Mouse (Mus musculus): ENCODE data around the gene Gm10643.

DNA sequence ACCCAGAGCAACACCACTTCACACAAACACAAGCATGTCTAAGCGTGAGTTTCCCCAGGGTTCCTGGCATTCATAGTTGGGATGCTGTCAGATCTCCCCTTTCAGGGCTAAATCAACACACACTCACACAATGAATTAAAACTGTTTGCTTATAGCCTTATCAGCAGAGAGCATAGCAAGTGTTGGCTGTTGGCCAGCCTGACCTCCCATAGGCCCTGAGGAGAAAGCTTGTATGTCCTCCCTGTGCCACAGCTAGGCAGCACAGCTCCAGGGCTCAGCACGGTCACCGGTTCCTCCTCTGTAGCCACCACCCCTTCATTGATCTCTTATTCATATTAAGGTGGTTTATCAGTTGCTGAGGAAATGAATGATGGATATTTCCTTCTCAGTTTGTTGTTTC is 12.2 kb downstream of the Gm10643 start:
- TF ChIP-seq CTCF (IDR thresholded peaks at IDR 0.05; ENCODE audit: borderline replicate concordance, control insufficient read depth, extremely low read depth, insufficient read depth, low read length, poor library complexity) (no peak), POLR2A (IDR thresholded peaks at IDR 0.05; ENCODE audit: control insufficient read depth, extremely low read depth, insufficient read depth, low read length, poor library complexity) (no peak)
